In the genomic region with DNA sequence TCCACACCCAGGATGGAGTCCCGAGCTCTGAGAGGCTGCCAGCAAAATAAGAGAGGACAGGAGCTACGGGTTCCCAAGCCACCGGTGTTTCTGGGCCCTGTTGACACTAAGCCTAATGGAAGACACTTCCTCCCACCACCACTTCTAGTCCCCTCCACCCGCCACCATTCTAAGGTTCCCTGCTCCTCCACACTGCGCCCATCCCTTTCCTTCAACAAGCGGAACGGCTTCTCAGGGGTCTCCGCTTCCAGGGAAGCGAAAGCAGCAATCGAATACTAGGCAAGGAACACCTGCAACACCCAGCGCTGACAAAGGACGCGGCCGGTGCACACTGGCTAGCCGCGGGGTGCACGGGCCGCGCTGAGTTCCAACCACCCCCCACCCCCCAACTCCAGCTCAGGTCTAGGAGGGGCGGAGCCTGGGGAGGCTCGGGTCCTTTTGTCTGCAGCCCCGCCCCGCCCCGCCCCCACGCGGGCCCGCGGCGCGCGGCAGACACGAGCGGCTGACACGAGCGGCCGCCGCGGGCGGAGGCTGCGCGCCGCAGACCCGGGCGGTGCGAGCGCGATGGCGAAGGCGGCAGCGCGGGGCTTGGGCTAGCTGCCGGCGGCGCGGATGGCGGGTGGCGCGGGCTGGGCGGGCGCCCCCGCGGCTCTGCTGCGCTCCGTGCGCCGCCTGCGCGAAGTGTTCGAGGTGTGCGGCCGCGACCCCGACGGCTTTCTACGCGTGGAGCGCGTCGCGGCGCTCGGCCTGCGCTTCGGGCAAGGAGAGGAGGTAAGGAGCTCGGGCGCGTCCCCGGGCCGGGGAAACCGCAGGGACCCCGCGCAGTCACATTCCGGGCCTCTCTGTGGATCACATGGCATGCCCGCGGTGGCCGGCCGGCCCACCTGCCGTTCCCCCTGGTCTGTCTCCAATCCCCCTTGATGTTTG, we compare ENCODE assay signal across 8 mouse cellular contexts. TPM values are rescaled to one million over a fixed set of nuclear protein-coding genes. Genes with fewer than 3 reads are reported as not detected.
DNase-seq lines count a peak whose midpoint lies in the region; ATAC-seq and TF ChIP-seq lines count a peak whose summit lies in the region.

Gene Rab11fip4 (plus strand): TSS at position 549 of the 927 bp plus-strand sequence.

- in situ Hi-C loops in ES-E14 (cut with MboI; ENCODE audit: low sequenced_read_pairs in 2 of 2, unreplicated experiment in 2 of 2) = loop anchor here in 1 of 2 experiments (25.0 kb wide), 1 partner anchor 321 kb away; no protein-coding TSS in a partner anchor

- H3K9ac ChIP-seq in ES-E14 (ENCODE audit: insufficient read depth, low read depth, low read length, poor library complexity, severe bottlenecking) = peak within 1 kb of the TSS; percentile 81
- peak within 1 kb of the TSS; percentile 92 for H3K9ac ChIP-seq in hindbrain, embryonic 14.5 days
- peak within 1 kb of the TSS; percentile 64 for H3K9ac ChIP-seq in limb, embryonic 11.5 days (ENCODE audit: low read length)

- H3K9me3 ChIP-seq in erythroblast, embryonic 14.5 days (ENCODE audit: control insufficient read depth, low read length) = no peaks in the 10 kb centered on the region
- H3K9me3 ChIP-seq in ES-E14 (ENCODE audit: control insufficient read depth, insufficient read depth, low read depth, low read length) = no peaks in the 10 kb centered on the region
- H3K9me3 ChIP-seq in hindbrain, embryonic 14.5 days (ENCODE audit: control insufficient read depth, low read length) = no peaks in the 10 kb centered on the region
- no peaks in the 10 kb centered on the region for H3K9me3 ChIP-seq in limb, embryonic 11.5 days (ENCODE audit: control insufficient read depth, low read length)

- no peak for DNase-seq in ES-E14 (ENCODE audit: low read depth, low spot score)
- DNase-seq in embryo, embryonic 10 days (ENCODE audit: low spot score) = peak; percentile 52
- peak; percentile 81 for DNase-seq in hindbrain, embryonic 14.5 days (ENCODE audit: low spot score)
- DNase-seq in limb, embryonic 11.5 days (ENCODE audit: low spot score) = peak; percentile 64
- no peak for DNase-seq in urinary bladder, postnatal 14 days (ENCODE audit: low spot score)

- no peak within 1 kb of the TSS for H3K27ac ChIP-seq in ES-E14 (ENCODE audit: insufficient read depth, low read depth, low read length, poor library complexity, severe bottlenecking)
- peak within 1 kb of the TSS; percentile 85 for H3K27ac ChIP-seq in hindbrain, embryonic 14.5 days
- H3K27ac ChIP-seq in limb, embryonic 11.5 days (replicated peaks; ENCODE audit: low read depth, low read length) = no peak within 1 kb of the TSS
- H3K27ac ChIP-seq in olfactory bulb, adult 2 months (ENCODE audit: insufficient read depth, low read depth, low read length) = peak within 1 kb of the TSS; percentile 77

- peak within 1 kb of the TSS; percentile 15 for H3K4me3 ChIP-seq in erythroblast, embryonic 14.5 days (replicated peaks)
- peak within 1 kb of the TSS; percentile 73 to 88 for H3K4me3 ChIP-seq in ES-E14 (ENCODE audit: insufficient read depth in 1 of 2, low read depth in 1 of 2, low read length in 2 of 2, poor library complexity in 1 of 2, severe bottlenecking in 1 of 2)
- peak within 1 kb of the TSS; percentile 75 for H3K4me3 ChIP-seq in hindbrain, embryonic 14.5 days (replicated peaks; ENCODE audit: low read length)
- H3K4me3 ChIP-seq in limb, embryonic 11.5 days (ENCODE audit: low read depth, low read length) = peak within 1 kb of the TSS; percentile 49
- H3K4me3 ChIP-seq in olfactory bulb, adult 2 months (ENCODE audit: insufficient read depth, low read depth, low read length) = peak within 1 kb of the TSS; percentile 72

- peak; percentile 39; the same call in 1 of the 2 replicates for TF ChIP-seq POLR2A in olfactory bulb, adult 2 months (IDR thresholded peaks at IDR 0.05; ENCODE audit: insufficient read depth, low read depth, low read length)

- under 1% methylated on average over 62 of the region's 98 CpGs for WGBS in hindbrain, embryonic 14.5 days
- under 1% methylated on average over 76 of the region's 98 CpGs for WGBS in limb, embryonic 11.5 days
- WGBS in olfactory bulb, adult 2 months = 8% methylated on average over 98 of the region's 98 CpGs

- H3K4me1 ChIP-seq in erythroblast, embryonic 14.5 days (ENCODE audit: control insufficient read depth) = no peaks in the 10 kb centered on the region
- peaks cover 0 to 8% of the 10 kb centered on the region in 2 experiments; a peak in 1 of 4 replicates for H3K4me1 ChIP-seq in ES-E14 (ENCODE audit: control insufficient read depth in 2 of 2, insufficient read depth in 2 of 2, low read length in 2 of 2, poor library complexity in 1 of 2)
- peaks cover 33% of the 10 kb centered on the region for H3K4me1 ChIP-seq in hindbrain, embryonic 14.5 days (replicated peaks; ENCODE audit: control insufficient read depth, insufficient read depth, low read length)
- H3K4me1 ChIP-seq in limb, embryonic 11.5 days (ENCODE audit: control insufficient read depth, insufficient read depth, low read length) = 0 out of 2 replicates have a peak, but pooled peaks cover 5% of the 10 kb centered on the region
- peaks cover 22% of the 10 kb centered on the region for H3K4me1 ChIP-seq in olfactory bulb, adult 2 months (ENCODE audit: control insufficient read depth, insufficient read depth, low read length)

- H3K4me2 ChIP-seq in hindbrain, embryonic 14.5 days (replicated peaks) = peak within 1 kb of the TSS; percentile 86
- peak within 1 kb of the TSS; percentile 93 for H3K4me2 ChIP-seq in limb, embryonic 11.5 days (ENCODE audit: low read depth, severe bottlenecking)

- peaks cover 64% of the 10 kb centered on the region for H3K27me3 ChIP-seq in erythroblast, embryonic 14.5 days (ENCODE audit: control insufficient read depth)
- no peaks in the 10 kb centered on the region for H3K27me3 ChIP-seq in hindbrain, embryonic 14.5 days (ENCODE audit: control insufficient read depth, insufficient read depth, low read length)
- peaks cover 38% of the 10 kb centered on the region for H3K27me3 ChIP-seq in limb, embryonic 11.5 days (ENCODE audit: control insufficient read depth, insufficient read depth, low read length)

- no peaks in the 10 kb centered on the region for H3K36me3 ChIP-seq in erythroblast, embryonic 14.5 days (ENCODE audit: control insufficient read depth)
- H3K36me3 ChIP-seq in ES-E14 (ENCODE audit: control insufficient read depth, insufficient read depth, low read length, poor library complexity, severe bottlenecking) = no peaks in the 10 kb centered on the region
- H3K36me3 ChIP-seq in hindbrain, embryonic 14.5 days (replicated peaks; ENCODE audit: control insufficient read depth, insufficient read depth) = no peaks in the 10 kb centered on the region
- H3K36me3 ChIP-seq in limb, embryonic 11.5 days (ENCODE audit: control insufficient read depth, insufficient read depth, low read length) = no peaks in the 10 kb centered on the region

- no peak for TF ChIP-seq CTCF in olfactory bulb, adult 2 months (IDR thresholded peaks at IDR 0.05; ENCODE audit: insufficient read depth, low read depth, low read length)

- no peak for ATAC-seq in erythroblast, adult 5-6 weeks (replicated peaks; ENCODE audit: low FRiP score, poor library complexity, severe bottlenecking)
- ATAC-seq in hindbrain, embryonic 14.5 days (ENCODE audit: low FRiP score) = peak; percentile 83
- ATAC-seq in limb, embryonic 11.5 days (ENCODE audit: insufficient number of reproducible peaks, low FRiP score, low TSS enrichment, low read depth) = 0 out of 2 replicates have a peak, but pooled peaks have one; percentile 42

TF ChIP-seq in ES-E14, 5 proteins besides CTCF, POLR2A, EP300 and RAD21:
- TF ChIP-seq HCFC1 (IDR thresholded peaks at IDR 0.05; ENCODE audit: borderline replicate concordance, insufficient read depth, low read length) = no peak
- TF ChIP-seq MAFK (IDR thresholded peaks at IDR 0.05; ENCODE audit: insufficient read depth, low read depth, low read length) = no peak
- no peak for TF ChIP-seq CHD2 (IDR thresholded peaks at IDR 0.05; ENCODE audit: low read depth, low read length)
- no peak for TF ChIP-seq ZC3H11A (IDR thresholded peaks at IDR 0.05; ENCODE audit: borderline replicate concordance, low read depth, low read length)
- TF ChIP-seq ZNF384 (IDR thresholded peaks at IDR 0.05; ENCODE audit: low read depth, low read length) = no peak

RNA-seq across cellular contexts. Expression of gene Rab11fip4, which starts in this region (rescaled TPM):
- polyA plus RNA-seq in erythroblast, embryonic 14.5 days (2012) = 0.01 TPM in 1 of 2 replicates, not detected in the other
- total RNA-seq in erythroblast, adult 5-6 weeks (2015; ENCODE audit: low replicate concordance) = 1.0 and 1.5 TPM in 2 replicates
- 2.5 and 2.9 TPM in 2 replicates for total RNA-seq in erythroblast, adult 5-6 weeks (2017; ENCODE audit: low replicate concordance)
- 13.6 TPM in 2 replicates for total RNA-seq in ES-E14 (2012; rRNA removed)
- polyA plus RNA-seq in hindbrain, embryonic 14.5 days (2014; fragmentation: Nextera tagmentation; extraction: Ambion mirVana) = 24.0 and 24.3 TPM in 2 replicates
- polyA plus RNA-seq in limb, embryonic 11.5 days (2014; fragmentation: Nextera tagmentation; extraction: Ambion mirVana) = 10.7 and 12.2 TPM in 2 replicates
- 85.1 and 98.8 TPM in 2 replicates for polyA plus RNA-seq in olfactory bulb, adult 2 months (2012; ENCODE audit: insufficient read depth, insufficient read length, low replicate concordance, missing spikeins)

Comparison
In these comparisons a context has a peak if more than half of its experiments do, and no peak if none do; other contexts are left out.
1. RNA of gene Rab11fip4 (polyA plus RNA-seq): 85.1 to 98.8 TPM in olfactory bulb, adult 2 months, 24.0 to 24.3 TPM in hindbrain, embryonic 14.5 days and 10.7 to 12.2 TPM in limb, embryonic 11.5 days; 0.01 TPM in erythroblast, embryonic 14.5 days; every median in the first group is over 10 times any median in the second.
2. H3K4me3 ChIP-seq: peak in every context shown above with its lines; median percentile 80 in ES-E14; 75 in hindbrain, embryonic 14.5 days; 72 in olfactory bulb, adult 2 months; 49 in limb, embryonic 11.5 days; 15 in erythroblast, embryonic 14.5 days.
3. DNase-seq: peak in embryo, embryonic 10 days (single experiment), hindbrain, embryonic 14.5 days (single experiment) and limb, embryonic 11.5 days (single experiment); none in ES-E14 (single experiment) and urinary bladder, postnatal 14 days (single experiment).
4. H3K27ac ChIP-seq: peak in hindbrain, embryonic 14.5 days (single experiment) and olfactory bulb, adult 2 months (single experiment); none in ES-E14 (single experiment) and limb, embryonic 11.5 days (single experiment).
5. Peak in every context shown above with its lines, with median percentiles within 50 percentile points of each other: H3K9ac ChIP-seq.